Mouse (Mus musculus): ENCODE data around the gene Cnot1. TPM values are rescaled to one million over a fixed set of nuclear protein-coding genes. Genes with fewer than 3 reads are reported as not detected.

The Cnot1 gene
- total RNA-seq, 2 experiments from 2014 or later = 119 to 147 TPM

DNA sequence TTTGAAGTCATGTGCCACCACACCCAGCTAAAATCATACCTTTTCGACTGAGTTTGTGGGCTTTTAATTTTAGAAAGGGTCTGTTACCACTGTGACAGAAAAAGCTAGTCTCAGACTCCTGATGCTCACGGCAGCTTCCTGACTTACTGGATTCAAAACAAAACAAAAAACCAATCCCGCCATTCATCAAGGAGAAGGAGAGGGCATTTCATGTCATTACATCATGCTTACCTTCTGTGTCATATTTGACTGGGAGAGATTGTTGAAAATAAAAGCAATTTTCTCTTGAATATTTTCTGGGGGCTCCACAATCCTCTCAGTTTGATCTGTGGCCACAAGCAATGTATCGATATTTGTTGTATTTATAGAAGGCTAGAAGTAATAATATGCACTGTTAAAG is 59.2 kb downstream of the Cnot1 start:
- DNase-seq (ENCODE audit: low spot score in 2 of 2) = no peak

DNA sequence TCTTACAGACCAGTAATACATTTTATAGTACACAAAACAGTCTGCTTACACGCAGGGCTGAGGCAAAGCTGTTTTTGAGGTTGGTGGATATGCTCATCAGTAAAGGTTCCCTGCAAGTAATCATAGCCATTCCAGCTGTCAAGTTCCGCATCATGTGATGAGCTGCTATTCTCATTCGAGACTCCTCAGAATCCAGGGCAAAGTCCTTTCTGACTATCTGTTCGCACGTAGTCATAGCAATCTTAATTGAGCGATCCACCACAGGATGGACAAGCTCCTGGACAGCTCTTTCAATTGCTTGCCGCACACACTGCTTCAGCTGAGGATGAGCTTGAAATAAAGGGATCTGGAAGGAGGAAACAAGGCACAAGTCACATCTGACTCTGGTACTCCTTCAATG is 65.5 kb downstream of the Cnot1 start:
- no peak for DNase-seq (ENCODE audit: low spot score in 2 of 2)

DNA sequence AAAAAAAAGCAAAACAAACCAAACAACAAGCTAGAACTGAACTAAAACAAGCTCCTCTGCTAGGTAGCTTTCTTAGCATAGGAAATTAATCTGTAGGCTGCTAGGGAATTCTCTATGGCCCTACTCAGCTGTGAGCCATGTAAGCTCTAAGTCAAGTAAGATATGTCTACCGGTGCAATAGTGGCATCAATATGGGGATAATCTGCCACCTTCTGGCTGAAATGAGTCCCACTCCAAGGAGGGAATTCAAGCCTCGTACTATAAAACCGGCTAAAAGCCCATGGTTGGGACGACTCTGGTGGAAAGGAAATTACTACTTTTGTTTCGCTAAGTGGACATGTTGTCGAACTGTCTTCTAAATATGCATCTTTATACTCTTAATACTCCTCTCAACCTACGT is 68.7 kb downstream of the Cnot1 start:
- DNase-seq (ENCODE audit: low spot score in 2 of 2) = no peak

DNA sequence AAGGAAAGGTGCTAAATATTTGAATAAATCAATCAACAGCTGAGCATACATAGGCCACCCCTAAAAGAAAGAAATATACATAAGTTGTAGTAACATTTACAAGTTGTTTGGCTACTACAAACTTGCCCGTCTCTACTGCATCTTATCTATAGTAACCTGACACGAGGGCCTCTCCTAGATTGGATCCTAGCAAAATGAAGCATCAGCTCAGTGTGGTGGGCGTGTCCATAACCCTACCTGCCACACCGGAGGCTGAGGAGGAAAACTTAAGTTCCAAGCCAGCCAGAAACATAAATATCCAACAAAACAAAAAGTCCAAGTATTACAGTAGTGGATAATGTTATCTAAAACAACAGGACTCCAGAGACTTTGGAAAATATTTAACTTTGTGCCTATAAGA is 79.6 kb downstream of the Cnot1 start:
- no peak for DNase-seq (ENCODE audit: low spot score in 2 of 2)

DNA sequence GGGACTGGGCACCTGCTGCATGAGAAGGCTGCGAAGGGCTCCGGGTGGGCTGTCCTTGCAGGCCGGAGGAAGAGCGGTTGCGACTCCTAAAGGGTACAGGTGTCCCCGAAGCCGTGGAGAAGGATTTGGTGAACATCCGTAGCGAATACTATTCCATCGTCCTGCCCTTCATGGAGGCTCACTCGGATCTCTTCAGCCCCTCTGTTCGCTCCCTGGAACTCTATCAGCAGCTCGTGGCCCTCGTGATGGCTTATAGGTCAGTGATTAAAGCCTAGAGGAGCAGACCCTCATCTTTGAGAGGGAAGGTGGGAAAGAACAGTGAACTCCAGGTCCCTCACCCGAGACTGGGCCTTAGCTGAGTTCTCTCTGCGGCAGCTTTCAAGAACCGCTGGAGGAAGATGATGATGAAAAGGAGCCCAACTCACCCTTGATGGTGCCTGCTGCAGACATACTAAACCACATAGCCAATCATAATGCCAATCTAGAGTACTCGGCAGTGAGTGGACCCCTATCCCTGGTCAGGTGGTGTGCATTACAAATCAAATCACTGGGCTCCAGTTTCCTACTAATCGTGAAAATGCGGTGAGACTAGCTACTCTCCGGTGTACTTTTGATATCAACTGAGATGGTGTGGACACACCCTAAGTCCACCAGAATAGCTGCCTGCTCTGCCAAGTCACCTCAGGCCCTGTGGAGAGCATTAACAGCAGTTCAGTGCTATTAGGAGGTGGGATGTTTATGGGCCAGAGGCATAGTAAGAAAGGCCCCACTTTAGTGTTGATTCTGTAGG is 90.5 kb downstream of the Cnot1 start:
- DNase-seq (ENCODE audit: low spot score in 2 of 2) = no peak

DNA sequence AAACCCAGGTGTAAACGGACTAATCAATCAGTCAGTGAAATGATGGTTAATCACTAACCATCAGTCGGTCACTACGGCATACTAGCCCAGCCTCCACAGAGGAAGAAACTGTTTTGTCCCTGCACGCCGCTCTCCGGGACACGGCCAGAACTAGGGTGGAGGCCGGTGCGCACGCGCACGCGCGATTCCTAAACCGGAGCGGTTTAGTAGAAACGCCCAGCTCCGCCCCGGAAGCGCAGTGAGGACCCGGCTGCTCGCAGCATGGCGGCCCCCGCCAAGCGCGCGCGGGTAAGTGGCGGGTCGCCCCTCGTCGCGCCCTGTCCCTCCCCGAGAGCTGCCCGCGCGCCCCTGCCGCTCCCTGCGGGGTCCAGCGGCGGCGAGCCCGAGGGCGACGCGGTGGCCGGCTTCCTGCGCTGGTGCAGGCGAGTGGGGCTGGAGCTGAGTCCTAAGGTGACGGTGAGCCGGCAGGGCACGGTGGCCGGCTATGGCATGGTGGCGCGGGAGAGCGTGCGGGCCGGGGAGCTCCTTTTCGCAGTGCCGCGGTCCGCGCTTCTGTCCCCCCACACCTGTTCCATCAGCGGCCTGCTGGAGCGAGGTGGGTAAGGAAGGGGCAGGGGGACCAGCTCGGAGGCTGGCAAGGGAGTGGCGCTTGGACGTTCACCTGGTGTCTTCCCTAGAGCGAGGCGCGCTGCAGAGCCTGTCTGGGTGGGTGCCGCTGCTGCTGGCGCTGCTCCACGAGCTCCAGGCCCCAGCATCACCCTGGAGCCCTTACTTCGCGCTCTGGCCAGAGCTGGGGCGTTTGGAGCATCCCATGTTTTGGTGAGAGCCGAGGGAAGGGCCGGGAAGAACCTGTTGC is 91.4 kb downstream of the Cnot1 start, which contains the start of gene Setd6:
Setd6 (plus strand) TSS at position 206 of the 856 bp plus-strand sequence.
- peak; percentile 80 to 84 for DNase-seq (ENCODE audit: low spot score in 2 of 2)

DNA sequence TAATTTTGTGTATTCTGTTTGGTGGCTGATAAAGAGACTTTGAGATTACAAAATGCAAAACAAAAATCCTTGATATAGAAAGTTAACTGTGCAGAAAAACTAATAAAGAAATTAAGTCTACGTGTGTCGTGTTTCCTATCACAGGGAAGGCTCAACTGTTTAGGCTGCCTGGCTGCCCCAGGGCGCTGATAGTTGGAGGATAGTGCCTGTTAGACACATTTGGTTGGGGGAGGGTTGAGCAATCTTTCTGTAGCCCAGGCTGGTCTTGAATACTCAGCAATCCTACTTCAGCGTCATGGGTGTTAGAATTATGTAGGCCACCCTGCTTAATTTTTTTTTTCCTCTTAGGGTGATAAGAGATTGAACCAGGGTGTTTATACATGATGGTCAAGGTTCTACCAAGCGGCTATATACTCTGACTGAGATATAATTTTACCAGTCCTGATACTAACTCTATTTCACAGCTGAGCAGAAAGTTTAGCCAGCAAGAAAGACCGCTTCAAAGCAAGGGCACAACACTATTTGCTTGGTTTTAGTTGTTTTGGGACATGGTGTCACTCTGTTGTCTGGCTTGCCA is 92.3 kb downstream of the Cnot1 start:
- DNase-seq (ENCODE audit: low spot score in 2 of 2) = no peak

DNA sequence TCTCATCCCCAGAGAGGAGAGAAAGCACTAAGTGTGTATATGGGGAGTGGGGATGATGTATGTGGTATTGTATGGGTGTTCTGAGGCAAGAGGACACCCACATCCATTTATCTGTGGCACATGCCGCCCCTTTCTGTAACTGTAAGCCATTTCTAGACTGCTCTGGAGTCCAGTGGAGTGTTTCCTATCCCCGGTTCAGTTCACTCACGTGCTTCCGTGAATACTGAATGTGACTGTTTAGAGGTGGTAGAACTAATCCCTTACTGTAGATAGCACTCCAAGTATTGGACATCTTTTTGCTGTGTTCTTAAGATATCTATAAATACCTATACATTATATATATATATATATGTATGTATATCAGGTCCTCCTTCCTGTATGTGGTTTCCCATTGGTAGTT is 92.9 kb downstream of the Cnot1 start:
- no peak for DNase-seq (ENCODE audit: low spot score in 2 of 2)

DNA sequence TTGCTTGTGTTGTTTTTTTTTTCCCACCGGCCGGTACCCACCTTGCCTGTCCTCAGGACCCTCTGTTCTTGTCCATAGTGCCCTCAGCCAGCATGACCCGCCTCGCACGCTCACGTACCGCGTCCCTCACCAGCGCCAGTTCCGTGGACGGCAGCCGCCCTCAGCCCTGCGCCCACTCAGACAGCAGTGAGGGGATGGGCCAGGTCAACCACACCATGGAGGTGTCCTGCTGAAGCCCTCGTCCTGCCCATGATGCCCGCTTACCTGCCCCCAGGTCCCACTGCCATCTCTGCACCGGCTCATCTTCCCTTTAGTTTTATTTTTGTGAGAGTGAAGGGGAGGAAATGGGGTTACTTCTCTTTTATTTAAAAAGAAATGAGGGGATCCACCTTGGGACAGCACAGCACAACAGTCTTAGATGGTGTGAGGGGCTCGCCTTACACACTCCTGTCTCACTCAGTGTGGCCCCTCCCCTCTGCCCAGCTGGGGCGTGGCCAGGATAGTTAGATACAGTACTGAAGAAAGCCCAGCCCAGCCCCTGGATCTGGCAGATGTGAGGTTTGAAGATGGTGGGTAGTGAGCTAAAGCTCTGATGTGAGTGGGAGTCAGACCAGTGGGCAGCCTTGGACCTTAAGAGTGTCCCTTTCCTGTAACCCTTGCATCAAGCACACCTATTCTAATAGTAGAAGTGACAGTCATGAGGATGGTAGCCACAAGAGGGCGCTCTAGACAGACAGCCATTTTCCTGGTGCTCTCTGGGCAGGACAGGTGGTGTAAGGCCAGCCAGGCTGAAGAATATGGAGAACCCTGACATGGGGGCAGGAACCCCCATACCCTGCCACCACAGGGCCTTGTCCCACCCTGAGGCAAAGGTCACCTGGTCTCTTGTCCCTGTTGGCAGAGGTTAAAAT is 93.9 kb downstream of the Cnot1 start:
- DNase-seq (ENCODE audit: low spot score in 2 of 2) = peak; percentile 65 to 80

DNA sequence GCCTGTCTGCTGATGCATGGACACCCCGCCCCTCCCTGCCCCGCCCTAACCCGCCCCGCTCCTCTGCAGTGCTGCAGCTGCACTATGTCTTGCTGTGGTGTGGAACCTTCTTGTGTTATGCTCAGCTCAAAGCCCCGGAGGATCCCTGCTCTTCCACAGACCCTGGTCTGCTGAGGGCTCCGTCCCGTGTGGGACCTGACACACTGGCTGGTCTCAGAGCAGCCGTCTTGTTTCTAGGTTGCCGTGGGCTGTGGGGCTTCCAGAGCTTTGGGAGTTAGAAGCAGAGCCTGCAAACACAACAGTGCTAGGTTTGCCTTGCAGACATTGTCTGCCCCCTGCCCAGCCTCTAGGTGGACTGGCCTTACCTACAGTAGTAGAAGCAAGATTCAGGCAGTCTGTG is 94.9 kb downstream of the Cnot1 start:
- no peak for DNase-seq (ENCODE audit: low spot score in 2 of 2)

DNA sequence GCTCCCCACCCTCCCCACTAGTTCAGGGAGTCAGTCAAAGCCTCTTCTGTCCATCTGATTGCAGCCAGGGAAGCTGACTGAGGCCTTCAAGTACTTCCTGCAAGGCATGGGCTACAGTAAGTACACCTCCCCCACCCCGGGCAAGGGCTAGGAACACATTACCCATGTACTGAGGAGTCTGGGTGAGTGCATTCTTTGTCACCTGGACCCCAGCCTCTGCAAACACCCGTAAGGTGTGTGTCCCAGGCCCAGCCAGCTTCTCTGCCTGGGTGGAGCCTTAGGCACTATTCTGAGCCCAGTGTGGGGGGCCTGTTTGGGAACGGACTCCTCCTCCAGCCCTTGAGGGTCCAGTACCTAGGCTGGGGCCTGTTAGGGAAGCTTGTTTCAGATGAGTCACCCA is 96.2 kb downstream of the Cnot1 start:
- no peak for DNase-seq (ENCODE audit: low spot score in 2 of 2)

DNA sequence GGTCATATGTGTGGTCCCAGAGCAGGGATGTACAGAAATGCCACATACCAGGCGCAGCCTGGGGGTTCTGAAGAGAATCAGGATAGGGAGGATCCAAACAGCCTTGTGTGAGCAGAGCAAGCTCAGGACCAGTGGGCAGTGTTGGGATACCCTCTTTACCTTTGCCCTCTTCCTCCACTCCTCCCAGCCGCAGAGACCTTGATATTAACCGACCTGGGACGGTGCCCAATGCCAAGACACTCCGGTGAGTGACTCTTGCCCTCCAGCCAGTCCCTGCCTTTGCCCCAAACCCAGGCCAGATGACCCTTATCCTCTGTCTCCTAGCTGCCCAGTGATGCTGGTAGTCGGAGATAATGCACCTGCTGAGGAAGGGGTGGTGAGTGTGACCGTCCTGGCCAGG is 97.7 kb downstream of the Cnot1 start:
- no peak for DNase-seq (ENCODE audit: low spot score in 2 of 2)

DNA sequence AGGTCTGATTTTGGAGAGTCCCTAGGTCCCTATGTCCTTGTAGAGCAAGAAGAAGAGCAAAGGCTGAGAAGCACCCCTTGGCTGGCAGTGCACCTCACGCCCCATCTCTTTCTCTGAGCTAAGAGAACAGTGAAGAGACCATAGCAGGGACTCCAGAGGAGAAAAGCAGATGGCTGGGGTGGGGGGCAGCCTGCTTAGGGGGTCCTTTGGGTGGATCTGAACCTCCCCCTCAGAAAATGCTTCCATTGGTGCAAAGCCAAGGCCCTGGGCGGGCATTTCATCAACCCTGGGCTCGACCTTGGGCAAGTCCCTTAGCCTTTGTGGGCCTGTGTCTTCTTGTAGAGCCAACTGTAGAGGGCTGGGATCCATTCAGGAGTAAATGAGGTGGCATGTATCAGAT is 102.7 kb downstream of the Cnot1 start:
- no peak for DNase-seq (ENCODE audit: low spot score in 2 of 2)

DNA sequence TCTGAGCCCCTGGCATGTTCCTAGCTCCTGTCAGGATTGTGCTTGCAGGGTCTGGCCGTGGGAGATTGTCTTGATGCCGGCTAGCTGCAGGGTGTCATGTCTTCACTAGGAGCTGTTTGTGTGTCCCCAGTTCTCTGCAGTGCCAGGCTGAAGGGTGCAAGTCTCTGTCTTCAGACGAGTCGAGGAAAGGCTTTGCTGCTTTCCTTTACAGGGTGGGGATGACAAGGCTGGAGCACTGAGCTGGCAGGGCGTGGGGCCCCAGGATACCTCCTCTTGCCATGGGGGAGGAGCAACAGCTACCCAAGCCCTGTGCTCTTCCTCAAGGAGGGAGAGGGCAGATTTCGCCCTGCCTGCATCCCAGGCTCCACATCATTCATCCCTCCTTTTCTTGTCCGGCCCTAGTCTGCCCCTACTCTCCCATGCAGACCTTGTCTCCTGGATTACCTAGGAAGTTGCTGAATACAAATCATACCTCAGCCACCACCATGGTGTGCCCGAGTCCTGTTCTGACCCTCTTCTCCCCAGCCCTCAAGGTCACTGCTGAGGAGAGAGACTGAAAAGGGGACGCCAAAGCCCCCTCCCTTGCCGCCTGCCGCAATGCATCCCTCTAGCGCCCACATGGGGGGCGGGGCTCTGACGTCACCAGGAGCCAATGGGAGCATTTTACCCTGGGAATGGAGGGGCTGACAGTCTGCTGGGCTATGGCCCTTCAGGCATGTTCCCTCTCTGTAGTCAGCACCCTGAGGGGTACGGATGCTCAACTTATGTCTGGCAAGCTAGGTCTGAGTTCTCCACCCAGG is 103.6 kb downstream of the Cnot1 start:
- no peak for DNase-seq (ENCODE audit: low spot score in 2 of 2)

DNA sequence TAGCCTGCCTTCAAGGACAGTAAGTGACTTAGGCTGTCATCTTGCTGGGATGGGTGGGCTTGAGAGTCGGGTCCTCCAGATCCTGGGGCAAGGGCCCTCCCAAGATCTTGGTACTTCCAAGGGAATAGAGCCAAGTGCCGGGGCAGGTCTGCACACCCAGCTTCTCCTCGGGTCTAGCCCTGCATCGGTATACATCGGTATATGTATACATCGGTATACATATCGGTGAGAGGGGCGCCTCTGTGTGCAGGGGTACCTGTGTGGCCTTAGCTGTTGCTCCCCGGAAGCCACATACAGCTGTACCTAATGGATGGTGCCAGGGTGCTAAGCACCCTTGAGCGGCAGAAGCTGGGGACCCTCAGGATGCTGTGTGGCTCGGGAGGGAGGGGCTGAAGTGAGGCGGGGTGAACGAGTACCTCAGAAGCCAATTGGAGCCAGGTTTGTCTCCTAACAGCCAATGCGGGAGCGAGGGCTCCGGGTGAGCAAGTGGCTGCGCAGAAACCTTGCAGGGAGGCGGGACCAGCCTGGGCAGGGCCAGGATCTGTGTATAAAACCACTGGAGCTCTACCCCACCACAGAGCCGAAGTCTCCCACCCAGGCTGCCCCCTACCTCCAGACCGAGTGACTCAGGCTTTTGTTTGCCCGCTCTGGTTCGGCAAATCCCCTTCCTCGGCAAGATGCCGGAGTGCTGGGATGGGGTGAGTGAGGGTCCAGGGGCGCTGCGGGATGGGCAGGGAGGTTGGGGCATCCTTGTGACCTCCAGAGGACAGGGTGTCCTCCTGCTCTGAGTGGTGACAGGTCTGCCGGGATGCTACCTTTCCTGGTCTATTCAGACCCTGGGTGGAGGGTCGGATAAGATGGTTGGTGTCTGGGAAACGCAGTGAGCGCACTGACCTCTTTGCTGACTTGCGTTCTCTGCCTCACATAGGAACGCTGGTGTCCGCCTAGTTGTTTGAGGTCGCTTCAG is 104.5 kb downstream of the Cnot1 start:
- peak; percentile 45 to 50 for DNase-seq (ENCODE audit: low spot score in 2 of 2)

DNA sequence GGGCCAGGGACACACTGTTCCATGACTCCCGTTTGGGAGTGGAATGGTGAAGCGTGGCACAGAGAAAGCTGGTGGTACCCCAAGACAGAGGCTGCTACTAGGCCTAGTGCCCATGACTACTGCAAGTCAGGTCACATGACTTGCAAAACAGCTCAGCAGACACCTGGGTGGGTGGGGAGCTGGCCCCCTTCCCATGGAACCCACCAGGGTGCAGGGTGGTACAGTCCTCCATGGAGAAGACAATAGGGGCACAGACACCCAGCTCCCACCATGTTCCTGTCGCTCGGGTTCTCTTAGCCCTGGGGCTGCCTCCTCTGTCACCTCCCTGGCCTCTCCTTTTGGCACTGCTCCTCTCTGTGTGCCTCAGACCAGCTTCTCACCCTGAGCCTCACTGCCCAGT is 105.5 kb downstream of the Cnot1 start:
- no peak for DNase-seq (ENCODE audit: low spot score in 2 of 2)

DNA sequence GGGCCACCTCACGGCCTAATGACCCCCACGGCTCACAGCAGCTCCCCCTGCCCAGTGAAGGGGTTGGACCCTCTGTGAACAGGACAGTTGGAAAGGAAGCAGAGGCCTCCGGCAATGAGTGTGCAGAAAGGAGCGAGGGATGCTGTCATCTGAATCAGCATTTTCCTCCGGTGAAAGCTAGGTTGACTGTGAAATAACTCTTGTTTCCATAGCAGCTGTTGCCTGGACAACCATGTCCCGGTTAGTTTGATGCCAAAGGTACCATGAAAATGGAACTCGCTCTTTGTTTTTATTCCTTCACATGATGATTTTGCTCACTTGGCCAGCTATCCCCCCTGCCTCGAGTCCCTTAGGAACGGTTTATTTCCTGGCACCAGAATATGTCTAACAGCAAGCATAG is 107.0 kb downstream of the Cnot1 start:
- no peak for DNase-seq (ENCODE audit: low spot score in 2 of 2)

DNA sequence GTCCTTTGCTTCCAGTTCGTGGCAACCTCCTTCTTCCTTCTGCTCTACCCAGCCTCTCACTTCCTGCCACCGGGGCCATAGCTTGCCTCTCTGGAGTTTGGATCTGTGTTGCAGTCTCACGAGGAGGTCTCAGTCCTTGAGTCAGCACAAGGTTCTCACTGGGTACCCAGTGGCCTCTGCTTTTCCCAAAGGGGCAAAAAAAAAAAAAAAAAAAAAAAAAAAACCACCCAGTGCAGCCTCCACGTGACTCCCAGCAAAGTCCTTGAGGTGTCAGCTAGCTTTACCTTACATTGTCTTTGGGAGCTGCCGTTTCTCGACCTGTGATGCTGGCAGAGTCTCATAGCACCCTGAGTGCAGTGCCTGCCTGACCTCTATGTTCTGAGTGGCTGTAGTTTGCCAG is 109.1 kb downstream of the Cnot1 start:
- no peak for DNase-seq (ENCODE audit: low spot score in 2 of 2)

DNA sequence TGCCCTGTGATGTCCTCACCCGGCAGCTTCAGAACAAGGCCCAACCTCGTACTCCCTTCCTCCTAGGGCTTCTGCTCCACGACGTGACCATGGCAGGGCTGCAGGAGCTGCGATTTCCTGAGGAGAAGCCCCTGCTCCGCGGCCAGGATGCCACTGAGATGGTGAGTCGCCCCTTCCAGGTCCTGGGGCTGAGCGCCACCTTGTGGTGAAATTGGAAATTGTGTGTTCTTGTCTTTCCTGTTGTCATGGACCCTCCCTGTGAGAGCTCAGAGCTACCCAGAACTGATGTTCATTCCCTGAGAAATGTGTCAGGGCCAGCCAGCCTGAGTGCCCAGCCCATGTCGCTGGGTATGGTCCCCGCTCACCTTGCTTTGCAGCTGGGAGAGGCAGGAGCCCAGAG is 110.1 kb downstream of the Cnot1 start:
- DNase-seq (ENCODE audit: low spot score in 2 of 2) = peak; percentile 81 to 82

Data from adrenal gland, adult 18-20 months (tissue).